Mouse (Mus musculus) heart, postnatal 4 days (tissue): ENCODE results near the gene Bcas3. TPM values are rescaled to one million over a fixed set of nuclear protein-coding genes. Genes with fewer than 3 reads are reported as not detected.

Experiments
- DNase-seq: peaks from one replicate; pipeline ENCODE4 v3.0.0; 2021
- total RNA-seq, 2 experiments: library from RNA; stranded (reverse); gene quantifications; 2 replicates each; pipeline ENCODE4 v1.2.3; 2021

Bcas3 gene
- total RNA-seq, 2 experiments from 2014 or later = 24.4 to 24.7 TPM

GRCm38 (mm10) chr11:85831656-85832230 is 478.8 kb downstream of the Bcas3 start:
- no peak for DNase-seq

GRCm38 (mm10) chr11:85832231-85832924 is 479.4 kb downstream of the Bcas3 start, which contains the start of gene Tbx2:
Gene Tbx2 (plus strand): TSS chr11:85832551.
- DNase-seq = peak; percentile 81

GRCm38 (mm10) chr11:85833081-85833521 is 480.1 kb downstream of the Bcas3 start:
- no peak for DNase-seq

- peak; percentile 53 for DNase-seq
Observed at GRCm38 (mm10) chr11:85833761-85834385, 480.9 kb downstream of the Bcas3 start.

- DNase-seq = no peak
Observed at GRCm38 (mm10) chr11:85834386-85834931, 481.5 kb downstream of the Bcas3 start.

GRCm38 (mm10) chr11:85835001-85835752 is 482.2 kb downstream of the Bcas3 start:
- DNase-seq = no peak

- DNase-seq = no peak
Observed at GRCm38 (mm10) chr11:85835753-85836522, 483.0 kb downstream of the Bcas3 start.

- DNase-seq = no peak
Observed at GRCm38 (mm10) chr11:85836523-85837290, 483.7 kb downstream of the Bcas3 start.

- DNase-seq = no peak
Observed at GRCm38 (mm10) chr11:85837291-85837647, 484.3 kb downstream of the Bcas3 start.

- DNase-seq = no peak
Observed at GRCm38 (mm10) chr11:85837648-85838423, 484.9 kb downstream of the Bcas3 start.

- DNase-seq = no peak
Observed at GRCm38 (mm10) chr11:85838424-85839257, 485.7 kb downstream of the Bcas3 start.

GRCm38 (mm10) chr11:85839258-85840030 is 486.5 kb downstream of the Bcas3 start:
- no peak for DNase-seq

GRCm38 (mm10) chr11:85840031-85840802 is 487.2 kb downstream of the Bcas3 start:
- peak; percentile 8 for DNase-seq

- peak; percentile 13 for DNase-seq
Observed at GRCm38 (mm10) chr11:85840803-85841145, 487.8 kb downstream of the Bcas3 start.

GRCm38 (mm10) chr11:85841211-85841681 is 488.3 kb downstream of the Bcas3 start:
- DNase-seq = peak; percentile 6

- peak; percentile 89 for DNase-seq
Observed at GRCm38 (mm10) chr11:85841980-85842379, 489.0 kb downstream of the Bcas3 start.

GRCm38 (mm10) chr11:85842596-85843346 is 489.8 kb downstream of the Bcas3 start:
- peak; percentile 13 for DNase-seq
